Mouse (Mus musculus): ENCODE measurements around the gene Smarcal1. TPM values are rescaled to one million over a fixed set of nuclear protein-coding genes. Genes with fewer than 3 reads are reported as not detected.
A peak's percentile ranks its signal among the peaks of the same experiment; 100 is the strongest.

Gene Smarcal1
- total RNA-seq (2015; ENCODE audit: low replicate concordance) = 9.0 and 10.9 TPM in 2 replicates
- total RNA-seq (2017; ENCODE audit: low replicate concordance) = 5.4 and 9.5 TPM in 2 replicates

GRCm38 (mm10) chr1:72582947-72583731 is at the start of gene Smarcal1:
TSS of gene Smarcal1 (plus strand) at chr1:72583251.
- peak; percentile 98 for ATAC-seq (replicated peaks; ENCODE audit: low FRiP score, poor library complexity, severe bottlenecking)

GRCm38 (mm10) chr1:72533439-72533838 is 49.6 kb upstream of the Smarcal1 start:
- ATAC-seq (replicated peaks; ENCODE audit: low FRiP score, poor library complexity, severe bottlenecking) = no peak

GRCm38 (mm10) chr1:72535725-72536571 is 47.1 kb upstream of the Smarcal1 start:
- ATAC-seq (replicated peaks; ENCODE audit: low FRiP score, poor library complexity, severe bottlenecking) = no peak

GRCm38 (mm10) chr1:72536611-72537351 is 46.3 kb upstream of the Smarcal1 start, which contains the start of gene March4:
TSS of gene March4 (minus strand) at chr1:72536930.
- ATAC-seq (replicated peaks; ENCODE audit: low FRiP score, poor library complexity, severe bottlenecking) = no peak

GRCm38 (mm10) chr1:72538266-72538665 is 44.8 kb upstream of the Smarcal1 start:
- no peak for ATAC-seq (replicated peaks; ENCODE audit: low FRiP score, poor library complexity, severe bottlenecking)

GRCm38 (mm10) chr1:72550317-72550716 is 32.7 kb upstream of the Smarcal1 start:
- no peak for ATAC-seq (replicated peaks; ENCODE audit: low FRiP score, poor library complexity, severe bottlenecking)

- no peak for ATAC-seq (replicated peaks; ENCODE audit: low FRiP score, poor library complexity, severe bottlenecking)
Observed at GRCm38 (mm10) chr1:72556471-72556870, 26.6 kb upstream of the Smarcal1 start.

- ATAC-seq (replicated peaks; ENCODE audit: low FRiP score, poor library complexity, severe bottlenecking) = no peak
Observed at GRCm38 (mm10) chr1:72558625-72559024, 24.4 kb upstream of the Smarcal1 start.

- ATAC-seq (replicated peaks; ENCODE audit: low FRiP score, poor library complexity, severe bottlenecking) = no peak
Observed at GRCm38 (mm10) chr1:72564334-72564962, 18.6 kb upstream of the Smarcal1 start.

- ATAC-seq (replicated peaks; ENCODE audit: low FRiP score, poor library complexity, severe bottlenecking) = no peak
Observed at GRCm38 (mm10) chr1:72567056-72567455, 16.0 kb upstream of the Smarcal1 start.

GRCm38 (mm10) chr1:72568725-72569124 is 14.3 kb upstream of the Smarcal1 start:
- ATAC-seq (replicated peaks; ENCODE audit: low FRiP score, poor library complexity, severe bottlenecking) = no peak

GRCm38 (mm10) chr1:72574047-72574446 is 9.0 kb upstream of the Smarcal1 start:
- no peak for ATAC-seq (replicated peaks; ENCODE audit: low FRiP score, poor library complexity, severe bottlenecking)

GRCm38 (mm10) chr1:72574608-72575007 is 8.4 kb upstream of the Smarcal1 start:
- ATAC-seq (replicated peaks; ENCODE audit: low FRiP score, poor library complexity, severe bottlenecking) = no peak

- ATAC-seq (replicated peaks; ENCODE audit: low FRiP score, poor library complexity, severe bottlenecking) = no peak
Observed at GRCm38 (mm10) chr1:72575121-72575520, 7.9 kb upstream of the Smarcal1 start.

GRCm38 (mm10) chr1:72577481-72577922 is 5.5 kb upstream of the Smarcal1 start:
- no peak for ATAC-seq (replicated peaks; ENCODE audit: low FRiP score, poor library complexity, severe bottlenecking)

- no peak for ATAC-seq (replicated peaks; ENCODE audit: low FRiP score, poor library complexity, severe bottlenecking)
Observed at GRCm38 (mm10) chr1:72578351-72578750, 4.7 kb upstream of the Smarcal1 start.

- ATAC-seq (replicated peaks; ENCODE audit: low FRiP score, poor library complexity, severe bottlenecking) = no peak
Observed at GRCm38 (mm10) chr1:72578806-72579205, 4.2 kb upstream of the Smarcal1 start.

GRCm38 (mm10) chr1:72583906-72584305 is 855 bp downstream of the Smarcal1 start:
- no peak for ATAC-seq (replicated peaks; ENCODE audit: low FRiP score, poor library complexity, severe bottlenecking)

All from erythroid progenitor cell, adult 5-6 weeks (primary cell).